Mouse (Mus musculus) lung, postnatal 10 days (tissue): ENCODE data around the gene Atf4.

Experiments
- DNase-seq: peaks from one replicate; pipeline ENCODE4 v3.0.0; 2021

The Atf4 gene

DNA sequence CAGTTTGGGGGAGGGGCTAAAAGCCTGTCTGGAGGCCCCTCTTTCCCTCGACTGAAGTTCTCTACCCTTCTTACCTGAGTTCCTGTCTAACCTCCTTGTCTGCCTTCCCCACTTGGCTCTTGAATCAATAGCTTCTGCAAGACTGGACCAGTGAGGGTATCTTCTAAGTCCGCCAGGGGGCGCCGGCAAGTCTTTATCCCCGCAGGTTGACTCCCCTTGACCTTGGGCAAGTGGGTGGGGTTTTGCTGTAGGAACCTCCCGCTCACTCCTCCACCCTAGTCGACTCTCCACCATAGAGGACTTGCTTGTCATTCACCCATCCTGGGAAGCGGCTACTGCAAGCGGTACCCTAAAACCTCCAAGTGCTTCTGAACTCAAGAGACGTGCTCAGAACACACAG lies 34.5 kb downstream of the Atf4 start:
- peak; percentile 78 for DNase-seq

GRCm38 (mm10) chr15:80297146-80297545 lies 42.2 kb downstream of the Atf4 start:
- DNase-seq = no peak

- no peak for DNase-seq
Observed at GRCm38 (mm10) chr15:80303779-80304178, 48.8 kb downstream of the Atf4 start.

GRCm38 (mm10) chr15:80304188-80304587 lies 49.2 kb downstream of the Atf4 start:
- DNase-seq = no peak

- DNase-seq = no peak
Observed at GRCm38 (mm10) chr15:80306146-80306545, 51.2 kb downstream of the Atf4 start.
